Mouse (Mus musculus) Patski (cell line): ENCODE measurements around the gene Nphp3. TPM values are rescaled to one million over a fixed set of nuclear protein-coding genes. Genes with fewer than 3 reads are reported as not detected.
A peak's percentile ranks its signal among the peaks of the same experiment; 100 is the strongest.

ENCODE experiments used
- ATAC-seq: fragments of 100-300 bp; one replicate; pipeline ENCODE4 v1.8.0; 2021
- CTCF ChIA-PET: fragments of 350-600 bp; sonication (Branson Sonifier 250); formaldehyde crosslinking; loops from one replicate; lab custom pipeline; 2022; ENCODE audit warnings: inconsistent platforms; lab: Charles Lee
- POLR2A ChIA-PET: fragments of 350-600 bp; sonication (Branson Sonifier 250); formaldehyde crosslinking; loops from one replicate; lab custom pipeline; 2022; ENCODE audit warnings: antibody characterized with exemption, inconsistent platforms; lab: Charles Lee
- DNase-seq: peaks from one replicate; pipeline ENCODE4 v3.0.0-alpha.2; 2011; ENCODE audit warnings: low read depth, low spot score
- H3K27me3 ChIP-seq: fragments of 371-371 bp; one replicate; pipeline ENCODE4 v1.5.1; 2021
- CTCF ChIP-seq: fragments of 100-300 bp; IDR thresholded peaks from one replicate; pipeline ENCODE4 v1.5.1; 2021
- in situ Hi-C: fragments of 300-500 bp; cut with MboI; formaldehyde crosslinking; loops from 3 replicates; pipeline ENCODE4 v1.11.1; 2018; ENCODE audit warnings: low pct_unique_long_range_greater_than_20kb, mixed read lengths
- polyA plus RNA-seq: library from polyadenylated mRNA; unstranded; gene quantifications from one replicate; pipeline ENCODE4 v1.2.3, GENCODE M21; 2021

Nphp3 gene
- polyA plus RNA-seq, result 4.2 TPM

DNA sequence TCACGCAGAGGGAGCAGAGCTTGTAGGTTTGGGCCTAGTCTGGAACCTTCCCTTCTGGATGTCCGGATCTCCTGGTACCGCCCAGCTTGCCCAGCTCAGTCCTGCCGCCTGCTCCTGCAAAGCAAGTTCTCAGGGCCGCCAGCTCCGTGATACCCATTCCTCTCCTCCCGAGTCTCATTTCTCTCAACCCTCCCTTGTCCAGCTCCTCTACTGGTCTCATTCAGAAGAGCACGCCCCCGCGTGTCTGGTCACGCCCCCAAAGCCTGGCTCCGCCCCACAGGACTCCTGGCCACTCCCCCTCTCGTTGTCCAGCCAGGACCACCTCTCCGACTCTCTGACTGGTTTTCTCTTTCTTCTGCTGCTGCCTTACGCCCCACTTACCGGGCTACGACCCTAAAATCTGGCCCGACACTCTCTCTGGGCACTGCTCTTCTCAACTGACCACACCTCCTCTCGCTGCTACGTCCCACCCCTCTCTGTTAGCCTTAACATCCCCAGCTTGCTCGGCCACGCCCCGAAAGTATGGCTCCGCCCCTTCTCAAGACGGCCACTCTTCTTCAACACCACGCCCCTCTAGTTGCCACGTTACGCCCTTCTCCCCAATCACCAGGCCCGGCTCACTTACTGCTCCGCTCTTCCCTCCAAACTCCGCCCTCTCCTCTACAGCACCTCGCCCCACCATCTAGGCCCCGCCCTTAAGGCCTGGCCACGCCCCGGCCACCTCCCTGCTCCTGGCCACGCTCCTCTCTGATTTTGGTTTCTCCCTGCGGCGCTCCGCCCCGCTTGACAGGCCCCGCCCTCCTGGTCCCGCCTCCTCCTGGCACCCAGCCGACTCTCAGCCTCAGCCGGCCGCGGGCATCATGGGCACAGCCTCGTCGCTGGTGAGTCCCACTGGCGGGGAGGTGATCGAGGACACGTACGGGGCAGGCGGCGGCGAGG lies at the start of gene Nphp3:
Gene Nphp3 (plus strand): TSS at position 624 of the 939 bp plus-strand sequence.
- POLR2A ChIA-PET, result no interaction called here
- in situ Hi-C loops, result loop anchor here (25.0 kb wide), 1 partner anchor 640 kb away; the partner anchor contains the start of gene Cdv3
- peaks cover 13% of the 10 kb centered on the region for H3K27me3 ChIP-seq
- CTCF ChIA-PET, result interaction anchor here (0.8 to 1.1 kb wide), 4 partner anchors 377 to 512 kb away, joined by 3 to 4 read pairs (median 3); no protein-coding TSS in a partner anchor
- peak; percentile 97 for DNase-seq
- ATAC-seq, result peak; percentile 95
- no peak for TF ChIP-seq CTCF

DNA sequence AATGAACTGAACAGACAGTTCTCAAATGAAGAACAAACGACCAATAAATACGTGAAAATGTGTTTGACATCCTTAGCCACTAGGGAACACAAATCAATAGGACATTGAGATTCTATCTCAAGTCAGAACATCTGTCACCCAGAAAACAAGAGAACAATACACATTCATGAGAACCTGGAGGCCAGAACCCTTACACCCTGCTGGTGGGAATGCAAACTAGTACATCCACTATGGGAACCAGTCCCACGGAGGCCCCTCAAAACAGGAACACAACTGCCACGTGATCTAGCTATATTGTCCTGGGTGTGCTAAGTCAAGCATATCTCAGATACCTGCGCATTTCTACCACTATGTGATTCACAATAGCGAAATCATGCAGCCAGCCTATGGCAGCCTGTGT lies 43.6 kb upstream of the Nphp3 start:
- no peak for DNase-seq
- in situ Hi-C loops, result no loop called here
- POLR2A ChIA-PET, result no interaction called here
- CTCF ChIA-PET, result no interaction called here
- H3K27me3 ChIP-seq, result no peaks in the 10 kb centered on the region
- TF ChIP-seq CTCF, result no peak
- no peak for ATAC-seq

DNA sequence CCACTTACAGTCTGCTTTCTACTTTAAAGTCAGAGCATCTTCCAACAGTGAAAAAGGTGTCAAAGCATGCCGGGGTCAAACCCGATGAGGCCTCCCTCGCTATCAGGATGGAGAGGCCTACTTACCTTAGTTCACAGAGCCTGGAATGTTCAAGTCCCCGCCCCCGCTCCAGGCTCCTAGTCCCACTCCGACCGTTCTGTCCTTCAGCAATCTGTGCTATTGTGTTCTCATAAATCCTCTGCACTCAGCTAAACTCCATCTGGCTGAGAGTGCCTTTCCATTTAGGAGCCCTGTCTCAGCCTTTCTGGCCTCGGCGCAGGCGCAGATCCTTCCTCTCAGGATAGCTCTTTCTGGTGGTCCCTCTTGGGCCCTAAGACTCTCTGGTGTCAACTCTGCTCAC lies 42.4 kb upstream of the Nphp3 start:
- DNase-seq (no peak), ATAC-seq (no peak)
- no peak for TF ChIP-seq CTCF
- in situ Hi-C loops, result no loop called here
- no peaks in the 10 kb centered on the region for H3K27me3 ChIP-seq
- CTCF ChIA-PET, result no interaction called here
- POLR2A ChIA-PET, result no interaction called here

DNA sequence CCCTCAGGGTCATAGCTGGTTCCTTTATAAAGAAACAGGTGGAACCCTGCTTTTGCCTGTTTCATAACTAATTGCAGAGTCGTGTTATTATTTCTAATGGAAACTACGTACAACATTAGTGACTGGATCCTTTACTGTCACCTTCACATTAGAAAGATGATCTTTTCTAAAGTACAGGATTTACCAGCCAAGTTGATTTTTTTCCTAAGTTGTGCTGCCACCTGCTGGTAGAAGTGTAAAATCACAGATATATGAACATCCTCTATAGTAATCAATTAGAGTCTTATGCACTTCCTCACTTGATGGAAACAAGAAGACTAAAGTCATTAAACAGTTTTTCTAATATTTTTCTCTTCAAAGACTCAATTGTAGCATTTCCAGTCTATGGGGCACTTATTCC lies 5.8 kb upstream of the Nphp3 start:
- ATAC-seq, result no peak
- peaks cover 25% of the 10 kb centered on the region for H3K27me3 ChIP-seq
- TF ChIP-seq CTCF, result peak; percentile 38
- no peak for DNase-seq
- CTCF ChIA-PET, result interaction anchor here (0.9 to 1.8 kb wide), 5 partner anchors 19 to 505 kb away, joined by 3 to 8 read pairs (median 4); no protein-coding TSS in a partner anchor
- POLR2A ChIA-PET, result no interaction called here
- in situ Hi-C loops, result loop anchor here (5.0 to 10.0 kb wide), 3 partner anchors 222 to 504 kb away; no protein-coding TSS in a partner anchor

DNA sequence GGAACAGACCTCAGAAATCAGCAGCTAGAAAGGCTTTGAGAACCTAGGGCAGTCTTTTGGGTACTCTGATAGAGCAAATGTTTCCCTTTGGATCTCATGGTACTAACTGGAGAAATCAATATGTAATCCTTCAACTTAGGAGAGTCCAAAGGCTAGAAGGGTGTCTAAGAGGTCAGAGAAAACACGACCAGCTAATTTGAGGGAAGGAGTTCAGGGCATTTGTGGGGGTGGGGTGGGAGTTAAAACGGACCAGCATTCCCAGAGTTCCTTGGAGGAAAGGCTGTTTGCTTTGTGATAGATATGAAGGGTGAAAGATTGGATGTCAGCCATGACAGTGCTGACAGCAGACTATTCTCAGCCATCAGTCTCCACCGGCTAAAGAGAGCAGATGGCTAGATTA lies 1.7 kb upstream of the Nphp3 start:
- ChIA-PET CTCF (no interaction called here), POLR2A (interaction anchor here (0.6 kb wide), 1 partner anchor 455 kb away, joined by 3 read pairs; no protein-coding TSS in a partner anchor)
- DNase-seq (no peak), ATAC-seq (no peak)
- H3K27me3 ChIP-seq, result peaks cover 18% of the 10 kb centered on the region
- no peak for TF ChIP-seq CTCF
- in situ Hi-C loops, result loop anchor here (25.0 kb wide), 1 partner anchor 638 kb away; the partner anchor contains the start of gene Cdv3

DNA sequence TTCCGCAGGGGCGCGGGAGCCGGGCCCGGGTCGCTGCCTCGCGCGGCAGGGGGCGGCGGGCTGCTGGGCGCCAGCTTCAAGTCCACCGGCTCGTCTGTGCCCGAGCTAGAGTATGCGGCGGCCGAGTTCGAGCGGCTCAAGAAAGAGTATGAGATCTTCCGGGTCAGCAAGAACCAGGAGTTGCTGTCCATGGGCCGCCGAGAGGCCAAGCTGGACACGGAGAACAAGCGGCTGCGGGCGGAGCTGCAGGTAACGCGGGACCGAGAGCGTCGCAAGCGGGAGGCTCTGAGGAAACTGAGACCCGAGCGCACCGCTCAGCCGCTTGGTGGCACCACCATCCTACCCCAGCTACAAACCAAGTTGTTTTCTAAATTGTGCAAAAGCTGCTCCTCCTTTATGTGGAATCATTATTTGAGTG lies 578 bp downstream of the Nphp3 start:
- peak; percentile 27 for DNase-seq
- peak; percentile 65 for ATAC-seq
- CTCF ChIA-PET, result interaction anchor here (1.1 to 1.3 kb wide), 3 partner anchors 16 to 513 kb away, joined by 3 read pairs; no protein-coding TSS in a partner anchor
- H3K27me3 ChIP-seq, result peaks cover 11% of the 10 kb centered on the region
- TF ChIP-seq CTCF, result peak; percentile 96
- POLR2A ChIA-PET, result no interaction called here
- in situ Hi-C loops, result loop anchor here (25.0 kb wide), 1 partner anchor 641 kb away; the partner anchor contains the start of gene Cdv3

DNA sequence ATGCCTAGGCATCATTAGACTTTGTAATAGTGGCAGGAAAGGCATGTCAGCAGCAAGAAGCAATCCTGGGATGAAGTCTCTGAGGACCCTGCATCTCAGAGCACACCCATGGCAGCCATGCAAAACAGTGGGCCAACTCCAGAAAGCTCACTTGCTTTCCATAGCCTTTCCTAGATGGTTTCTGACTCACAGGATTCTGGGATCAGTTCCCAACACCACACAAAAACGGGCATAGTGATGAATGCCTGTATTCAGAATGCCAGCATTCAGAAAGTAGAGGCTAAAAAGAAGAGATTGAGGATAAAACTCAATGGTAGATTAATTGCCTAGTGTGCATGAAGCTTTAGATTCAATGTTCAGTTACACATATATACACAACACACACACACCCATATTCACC lies 12.2 kb downstream of the Nphp3 start:
- CTCF ChIA-PET, result no interaction called here

DNA sequence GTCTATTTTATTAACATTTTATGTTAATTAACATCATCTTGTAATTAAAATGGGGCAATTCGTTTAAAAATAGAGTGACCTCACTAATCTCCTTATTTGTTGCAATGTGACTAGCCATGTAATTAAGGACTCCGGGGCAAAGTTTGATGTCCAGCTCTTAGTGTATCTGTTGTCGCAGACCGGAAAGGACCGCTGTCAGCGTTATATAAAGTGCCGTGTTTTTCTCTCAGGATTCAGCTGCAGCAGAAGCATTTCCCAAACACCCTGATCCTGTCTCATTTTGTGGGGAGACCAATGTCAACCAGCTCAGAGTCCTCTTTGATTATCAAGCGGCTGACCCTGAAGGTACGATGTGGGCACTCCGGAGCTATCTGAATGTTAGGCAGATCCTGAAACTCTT lies 18.7 kb downstream of the Nphp3 start:
- no peak for DNase-seq
- ATAC-seq, result no peak
- in situ Hi-C loops, result loop anchor here (25.0 kb wide), 1 partner anchor 659 kb away; the partner anchor contains the start of gene Cdv3
- ChIA-PET CTCF (interaction anchor here (0.8 to 1.0 kb wide), 2 partner anchors 9 to 13 kb away, joined by 3 read pairs; no protein-coding TSS in a partner anchor), POLR2A (interaction anchor here (0.7 kb wide), 1 partner anchor 8 kb away, joined by 3 read pairs; no protein-coding TSS in a partner anchor)
- no peaks in the 10 kb centered on the region for H3K27me3 ChIP-seq
- TF ChIP-seq CTCF, result no peak

More for the DNA sequence above, 12.2 kb downstream of the Nphp3 start:
- in situ Hi-C loops, result loop anchor here (25.0 kb wide), 1 partner anchor 652 kb away; the partner anchor contains the start of gene Cdv3
- no peak for ATAC-seq
- POLR2A ChIA-PET, result no interaction called here
- no peak for TF ChIP-seq CTCF
- no peak for DNase-seq
- no peaks in the 10 kb centered on the region for H3K27me3 ChIP-seq

DNA sequence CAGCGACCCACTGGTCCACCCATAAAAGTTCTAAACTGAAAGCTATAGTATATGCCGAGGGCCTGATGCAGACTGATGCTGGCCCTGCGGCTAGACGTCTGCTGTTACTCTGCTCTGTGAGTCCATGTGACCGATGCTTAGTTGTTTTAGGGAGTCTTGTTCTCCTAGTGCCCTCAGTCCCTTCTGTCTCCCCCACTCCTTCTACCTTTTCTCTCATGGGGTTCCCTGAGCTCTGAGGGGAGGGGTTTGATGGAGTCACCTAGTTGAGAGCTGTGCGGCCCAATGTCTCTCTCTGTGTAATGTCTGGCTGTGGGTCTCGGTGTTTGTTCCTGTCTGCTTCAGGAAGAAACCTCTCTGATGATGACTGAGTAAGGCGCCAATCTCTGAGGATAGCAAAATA lies 24.8 kb downstream of the Nphp3 start:
- POLR2A ChIA-PET, result no interaction called here
- in situ Hi-C loops, result no loop called here
- CTCF ChIA-PET, result interaction anchor here (1.3 kb wide), 1 partner anchor 14 kb away, joined by 3 read pairs; no protein-coding TSS in a partner anchor

DNA sequence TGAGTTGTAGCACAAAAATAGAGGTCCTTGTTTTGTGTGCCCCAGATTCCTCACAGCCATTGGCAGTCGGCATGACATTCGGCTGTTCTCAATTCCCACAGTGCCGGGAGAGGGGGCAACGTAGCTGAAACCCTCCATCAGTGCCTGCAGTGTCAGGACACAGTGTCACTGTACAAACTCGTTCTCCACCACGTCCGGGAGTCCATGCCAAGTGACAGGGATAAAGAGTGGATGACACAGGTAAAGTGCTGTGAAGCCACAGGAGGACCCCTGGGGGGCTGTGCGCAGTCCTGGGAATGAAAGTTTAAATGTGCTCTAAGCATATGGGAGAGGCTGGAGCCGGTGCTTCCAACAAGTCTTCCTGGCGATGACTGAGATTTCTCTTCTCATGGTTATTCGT lies 27.5 kb downstream of the Nphp3 start:
- no peak for TF ChIP-seq CTCF
- ATAC-seq, result no peak
- in situ Hi-C loops, result no loop called here
- DNase-seq, result no peak
- CTCF ChIA-PET, result interaction anchor here (0.9 kb wide), 1 partner anchor 11 kb away, joined by 3 read pairs; no protein-coding TSS in a partner anchor
- H3K27me3 ChIP-seq, result no peaks in the 10 kb centered on the region
- POLR2A ChIA-PET, result no interaction called here

More for the DNA sequence above, 24.8 kb downstream of the Nphp3 start:
- DNase-seq (no peak), ATAC-seq (no peak)
- TF ChIP-seq CTCF, result no peak
- no peaks in the 10 kb centered on the region for H3K27me3 ChIP-seq
